Mouse (Mus musculus) CH12.LX (cell line): Measurements from ENCODE around the gene Dhdh.
"Not testable (repeated sequence)": the region's sequence is repeated elsewhere in the genome, so short reads cannot be mapped to it uniquely, and the experiment has no call there.

Experiments used
- CTCF ChIP-seq, 2 experiments: IDR thresholded peaks in 1 of 2; conservative IDR thresholded peaks in 1 of 2; 2 replicates each; pipeline ENCODE4 v1.5.1; 2011 to 2012; ENCODE audit warnings: low read depth in 2 of 2, low read length in 2 of 2, improper control_type of control experiment in 1 of 2, inconsistent platforms in 1 of 2, mild to moderate bottlenecking in 1 of 2, moderate library complexity in 1 of 2
- KAT2A ChIP-seq: IDR thresholded peaks from 2 replicates; pipeline ENCODE4 v1.6.1; 2012; ENCODE audit warnings: low read length, improper control_type of control experiment, inconsistent platforms; ENCODE audit not compliant: insufficient replicate concordance
- MAFK ChIP-seq: IDR thresholded peaks from 2 replicates; pipeline ENCODE4 v1.6.1; 2011; ENCODE audit warnings: low read length, improper control_type of control experiment; ENCODE audit not compliant: insufficient replicate concordance
- MAX ChIP-seq: IDR thresholded peaks from 2 replicates; pipeline ENCODE4 v1.6.1; 2011; ENCODE audit warnings: low read length, improper control_type of control experiment
- PAX5 ChIP-seq: IDR thresholded peaks from 2 replicates; pipeline ENCODE4 v1.6.1; 2012; ENCODE audit warnings: low read length, inconsistent platforms, mixed read lengths
- TBP ChIP-seq: conservative IDR thresholded peaks from 2 replicates; pipeline ENCODE4 v1.6.1; 2011; ENCODE audit warnings: low read depth, low read length, improper control_type of control experiment
- TCF12 ChIP-seq: IDR thresholded peaks from 2 replicates; pipeline ENCODE4 v1.6.1; 2014; ENCODE audit warnings: low read depth, mild to moderate bottlenecking, inconsistent platforms, low read length, improper control_type of control experiment
- ZKSCAN1 ChIP-seq: IDR thresholded peaks from 2 replicates; pipeline ENCODE4 v1.6.1; 2012; ENCODE audit warnings: low read depth, inconsistent platforms, low read length, improper control_type of control experiment, borderline replicate concordance

- TF ChIP-seq PAX5; MAX; CTCF (conservative IDR thresholded peaks at IDR 0.05 in 1 of 2, IDR thresholded peaks at IDR 0.05 in 1 of 2; ENCODE audit: low read depth in 2 of 2, low read length in 2 of 2); ZKSCAN1; TCF12; KAT2A; TBP; MAFK: not testable (repeated sequence)
These were observed 38.6 kb upstream of the Dhdh start for GRCm38 (mm10) chr7:45527169-45527568.
